Mouse (Mus musculus) ES-E14 (cell line): ENCODE measurements around the gene Mab21l2. TPM values are rescaled to one million over a fixed set of nuclear protein-coding genes. Genes with fewer than 3 reads are reported as not detected.

Experiments used
- DNase-seq: peaks from one replicate; pipeline ENCODE4 v3.0.0-alpha.2; 2013; ENCODE audit warnings: low read depth, low spot score
- H3K27ac ChIP-seq: 2 replicates; pipeline ENCODE4 v1.5.1; 2012; ENCODE audit warnings: low read depth, mild to moderate bottlenecking, low read length, moderate library complexity, mixed read lengths; ENCODE audit not compliant: poor library complexity, insufficient read depth, severe bottlenecking
- H3K36me3 ChIP-seq: 2 replicates; pipeline ENCODE4 v1.6.1; 2012; ENCODE audit warnings: mild to moderate bottlenecking, low read length, moderate library complexity, mixed read lengths; ENCODE audit not compliant: control insufficient read depth, poor library complexity, insufficient read depth, severe bottlenecking
- H3K4me1 ChIP-seq, 2 experiments: fragments of 150-350 bp in 1 of 2; sonication (generic) in 1 of 2; 2 replicates each; pipeline ENCODE4 v1.6.1; 2012; ENCODE audit warnings: low read length in 2 of 2, mild to moderate bottlenecking in 1 of 2, mixed read lengths in 1 of 2; ENCODE audit not compliant: control insufficient read depth in 2 of 2, insufficient read depth in 2 of 2, poor library complexity in 1 of 2
- H3K4me3 ChIP-seq, 2 experiments: fragments of 150-350 bp in 1 of 2; sonication (generic) in 1 of 2; 2 replicates each; pipeline ENCODE4 v1.5.1; 2012; ENCODE audit warnings: low read length in 2 of 2, low read depth in 1 of 2, mild to moderate bottlenecking in 1 of 2, mixed read lengths in 1 of 2; ENCODE audit not compliant: insufficient read depth in 1 of 2, poor library complexity in 1 of 2, severe bottlenecking in 1 of 2
- H3K9ac ChIP-seq: 2 replicates; pipeline ENCODE4 v1.6.1; 2012; ENCODE audit warnings: low read depth, mild to moderate bottlenecking, low read length, mixed read lengths; ENCODE audit not compliant: poor library complexity, insufficient read depth, severe bottlenecking
- H3K9me3 ChIP-seq: fragments of 150-350 bp; sonication (generic); 2 replicates; pipeline ENCODE4 v1.6.1; 2012; ENCODE audit warnings: low read depth, mild to moderate bottlenecking, low read length; ENCODE audit not compliant: control insufficient read depth, insufficient read depth
- CHD2 ChIP-seq: IDR thresholded peaks from 2 replicates; pipeline ENCODE4 v1.6.1; 2014; ENCODE audit warnings: mild to moderate bottlenecking, low read depth, low read length, inconsistent platforms
- HCFC1 ChIP-seq: IDR thresholded peaks from 2 replicates; pipeline ENCODE4 v1.6.1; 2012; ENCODE audit warnings: low read length, inconsistent platforms, borderline replicate concordance; ENCODE audit not compliant: insufficient read depth
- MAFK ChIP-seq: IDR thresholded peaks from 2 replicates; pipeline ENCODE4 v1.6.1; 2014; ENCODE audit warnings: mild to moderate bottlenecking, low read depth, low read length, inconsistent platforms; ENCODE audit not compliant: insufficient read depth
- ZC3H11A ChIP-seq: IDR thresholded peaks from 2 replicates; pipeline ENCODE4 v1.6.1; 2012; ENCODE audit warnings: low read depth, mild to moderate bottlenecking, inconsistent platforms, low read length, borderline replicate concordance
- ZNF384 ChIP-seq: IDR thresholded peaks from 2 replicates; pipeline ENCODE4 v1.6.1; 2012; ENCODE audit warnings: low read depth, low read length, inconsistent platforms
- in situ Hi-C, 2 experiments: fragments of 600-800 bp; cut with MboI; formaldehyde crosslinking; loops; one replicate each; pipeline ENCODE4 v1.15.1; 2025; ENCODE audit warnings: low sequenced_read_pairs in 2 of 2, inconsistent platforms in 1 of 2; ENCODE audit not compliant: unreplicated experiment in 2 of 2
- total RNA-seq: library from RNA; depleted of rRNA; stranded (reverse); fragments of 300-350 nt; gene quantifications from 2 replicates; pipeline ENCODE4 v1.2.3, GENCODE M21; 2012

Mab21l2 gene
- total RNA-seq, 1 experiment: 0.22 TPM

DNA sequence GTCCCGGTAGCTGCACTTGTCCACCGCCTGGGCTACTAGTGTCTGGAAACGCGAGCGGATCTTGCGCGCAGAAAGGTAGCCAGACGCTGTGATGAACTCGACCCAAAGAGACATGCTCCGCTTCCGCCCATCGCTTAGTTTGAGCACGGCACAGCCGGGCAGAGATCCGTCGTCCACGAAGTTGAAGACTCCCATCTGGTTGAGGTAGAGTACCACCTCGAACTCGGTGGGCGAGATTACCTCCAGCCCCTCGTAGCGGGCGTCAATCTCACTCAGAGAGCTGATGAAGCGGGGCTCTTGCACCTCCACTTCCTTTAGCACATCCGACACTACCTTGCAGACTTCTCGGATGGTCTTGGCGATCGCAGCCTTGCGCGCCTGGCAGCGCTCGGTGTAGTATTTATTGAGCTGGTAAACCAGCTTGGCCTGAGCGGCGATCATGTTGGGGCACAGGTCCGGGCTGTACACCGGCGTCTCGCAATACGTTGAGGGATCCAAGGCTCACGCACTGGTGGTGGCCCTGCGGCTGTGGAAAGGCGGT is 1.1 kb downstream of the Mab21l2 start:
- 0 out of 4 replicates have a peak, but pooled peaks cover 2% of the 10 kb centered on the region in 2 experiments for H3K4me1 ChIP-seq
- H3K9ac ChIP-seq: peak overlapping the region; percentile 56
- peak overlapping the region; percentile 54 to 63 for H3K4me3 ChIP-seq
- no peak overlapping the region for H3K27ac ChIP-seq
- in situ Hi-C loops: no loop called here
- H3K36me3 ChIP-seq: no peaks in the 10 kb centered on the region
- DNase-seq: no peak
- TF ChIP-seq MAFK: no peak
- no peak for TF ChIP-seq ZC3H11A
- TF ChIP-seq CHD2: no peak
- TF ChIP-seq HCFC1: no peak
- no peak for TF ChIP-seq ZNF384
- H3K9me3 ChIP-seq: no peaks in the 10 kb centered on the region

DNA sequence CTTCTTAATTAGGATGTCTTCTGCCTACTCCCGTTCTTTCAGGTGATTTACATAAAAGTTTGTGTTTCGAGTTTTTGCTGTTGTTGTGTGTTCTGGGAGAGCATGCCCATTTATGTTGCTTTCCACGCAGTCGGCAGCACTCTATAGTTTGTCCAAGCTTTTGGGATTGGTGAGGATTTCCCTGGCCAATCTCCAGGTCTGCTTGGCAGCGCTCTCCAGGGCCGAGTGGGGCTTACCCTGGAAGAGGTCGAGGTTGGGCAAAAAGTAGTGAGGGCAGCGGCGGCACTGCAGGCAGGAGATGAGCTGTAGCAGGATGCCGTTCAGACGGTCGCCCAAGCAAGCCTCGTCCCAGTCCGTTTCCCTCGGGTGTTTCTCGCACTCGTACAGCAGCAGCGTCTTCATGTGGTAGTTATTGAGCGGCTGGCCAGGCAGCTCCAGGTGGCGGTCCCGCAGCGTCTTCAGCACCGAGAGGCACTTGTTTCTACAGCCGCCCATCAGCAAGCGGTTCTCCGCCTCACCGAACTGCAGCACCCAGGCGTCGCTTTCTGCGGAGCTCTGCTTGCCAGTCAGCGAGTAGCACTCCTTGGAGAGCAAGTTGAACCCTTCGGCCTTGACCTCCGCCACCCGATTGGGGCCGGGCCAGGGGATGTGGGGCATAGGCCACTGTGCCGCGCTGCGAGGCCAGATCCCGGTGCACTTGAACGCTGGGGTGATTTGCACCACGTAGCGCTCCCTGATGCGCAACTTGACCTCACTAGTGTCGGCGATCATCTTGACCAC is 1.8 kb downstream of the Mab21l2 start:
- in situ Hi-C loops: no loop called here
- H3K36me3 ChIP-seq: no peaks in the 10 kb centered on the region
- no peak overlapping the region for H3K27ac ChIP-seq
- no peak for DNase-seq
- H3K4me3 ChIP-seq: peak overlapping the region; percentile 54 to 63
- TF ChIP-seq ZC3H11A: no peak
- no peak for TF ChIP-seq CHD2
- TF ChIP-seq MAFK: no peak
- TF ChIP-seq HCFC1: no peak
- no peak for TF ChIP-seq ZNF384
- H3K4me1 ChIP-seq: 0 out of 4 replicates have a peak, but pooled peaks cover 2% of the 10 kb centered on the region in 2 experiments
- H3K9me3 ChIP-seq: no peaks in the 10 kb centered on the region
- peak overlapping the region; percentile 56 for H3K9ac ChIP-seq

DNA sequence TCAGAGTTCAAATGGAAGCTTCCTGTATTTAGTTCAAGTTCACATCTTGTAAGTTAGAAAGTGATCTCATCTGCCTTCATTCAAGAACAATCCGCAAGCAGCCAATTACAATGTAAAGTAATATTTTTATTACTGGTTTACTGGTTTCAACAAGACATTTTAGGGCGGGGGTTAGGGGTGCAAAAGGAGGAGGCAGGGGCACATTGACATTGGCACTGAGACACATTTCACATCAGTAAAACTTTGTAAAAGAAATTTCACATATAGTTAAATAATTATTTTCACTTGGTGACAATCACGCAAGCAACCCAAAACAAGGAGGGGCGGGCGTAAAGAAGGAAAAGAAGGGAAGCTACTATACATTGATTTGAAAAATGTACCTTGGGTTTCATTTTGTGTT is 2.5 kb downstream of the Mab21l2 start:
- in situ Hi-C loops: no loop called here
- Histone ChIP-seq H3K4me3 (no peak overlapping the region; a peak in 1 of 4 replicates), H3K36me3 (no peaks in the 10 kb centered on the region), H3K27ac (no peak overlapping the region), H3K4me1 (0 out of 4 replicates have a peak, but pooled peaks cover 2% of the 10 kb centered on the region in 2 experiments), H3K9me3 (no peaks in the 10 kb centered on the region), H3K9ac (no peak overlapping the region)
- no peak for DNase-seq
- no peak for TF ChIP-seq CHD2
- no peak for TF ChIP-seq HCFC1
- TF ChIP-seq ZNF384: no peak
- TF ChIP-seq ZC3H11A: no peak
- TF ChIP-seq MAFK: no peak

DNA sequence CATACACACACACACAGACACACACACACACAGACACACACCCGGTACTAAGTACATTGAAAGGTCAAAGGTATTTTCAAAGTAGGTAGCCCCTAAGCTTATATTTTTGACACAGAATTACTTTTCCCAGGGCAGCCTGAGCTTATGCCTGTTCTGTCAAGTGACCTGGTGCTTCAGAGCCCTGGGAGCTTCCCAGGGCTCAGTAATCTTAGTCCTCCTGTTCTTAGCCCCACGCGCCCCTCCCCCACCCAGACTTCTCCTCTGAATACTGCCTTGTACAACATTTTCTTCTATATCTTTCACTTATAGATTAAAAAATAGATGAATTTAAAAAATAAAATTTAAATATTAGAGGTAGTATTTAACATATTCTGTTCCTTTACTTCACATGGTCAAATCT is 3.6 kb downstream of the Mab21l2 start:
- no peak overlapping the region for H3K9ac ChIP-seq

More for the DNA sequence above, 3.6 kb downstream of the Mab21l2 start:
- H3K36me3 ChIP-seq: no peaks in the 10 kb centered on the region
- no peaks in the 10 kb centered on the region for H3K9me3 ChIP-seq
- H3K4me3 ChIP-seq: no peak overlapping the region
- H3K27ac ChIP-seq: no peak overlapping the region
- H3K4me1 ChIP-seq: no peaks in the 10 kb centered on the region
- TF ChIP-seq CHD2: no peak
- TF ChIP-seq HCFC1: no peak
- no peak for TF ChIP-seq MAFK
- no peak for TF ChIP-seq ZC3H11A
- TF ChIP-seq ZNF384: no peak
- no peak for DNase-seq
- in situ Hi-C loops: no loop called here
